8 mouse cellular contexts compared by ENCODE assay signal in the genomic region with DNA sequence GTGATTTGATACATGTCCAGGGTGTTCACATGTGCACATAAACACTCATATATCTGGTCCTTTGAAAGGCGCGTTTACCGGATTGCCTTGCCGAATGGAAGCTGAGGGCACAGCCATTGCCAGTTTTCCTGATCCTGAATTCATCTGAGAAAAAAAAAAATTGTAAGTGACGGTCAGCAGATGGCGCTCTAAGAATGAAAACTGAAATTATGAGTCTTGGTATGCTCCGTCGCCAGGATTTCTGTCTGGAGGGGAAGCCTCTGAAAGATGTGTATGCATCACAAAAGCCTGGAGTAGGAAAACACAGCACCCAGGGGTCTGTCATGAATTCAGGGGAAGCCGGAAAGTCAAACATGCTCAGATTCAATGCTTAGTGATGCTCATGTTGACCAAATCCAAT.
DNase-seq lines count a peak whose midpoint lies in the region; ATAC-seq lines count a peak whose summit lies in the region.

No protein-coding gene starts in this region.

- no peaks in the 10 kb centered on the region for H3K27me3 ChIP-seq in heart, embryonic 10.5 days (ENCODE audit: insufficient read depth, poor library complexity, severe bottlenecking)
- H3K27me3 ChIP-seq in forebrain, embryonic 16.5 days (replicated peaks; ENCODE audit: control insufficient read depth, insufficient read depth, low read length), result no peaks in the 10 kb centered on the region

- H3K36me3 ChIP-seq in heart, embryonic 10.5 days, result no peaks in the 10 kb centered on the region
- H3K36me3 ChIP-seq in forebrain, embryonic 16.5 days (ENCODE audit: control insufficient read depth, insufficient read depth), result no peaks in the 10 kb centered on the region

- H3K4me2 ChIP-seq in forebrain, embryonic 16.5 days (ENCODE audit: low read length), result no peak overlapping the region

- no peak overlapping the region for H3K27ac ChIP-seq in heart, embryonic 10.5 days
- H3K27ac ChIP-seq in forebrain, embryonic 16.5 days (ENCODE audit: low read length), result no peak overlapping the region

- ATAC-seq in forebrain, embryonic 16.5 days, result peak; percentile 52; the same call in 1 of the 2 replicates

- peaks cover 5% of the 10 kb centered on the region; the same call in 1 of the 2 replicates for H3K4me1 ChIP-seq in heart, embryonic 10.5 days
- H3K4me1 ChIP-seq in forebrain, embryonic 16.5 days (replicated peaks; ENCODE audit: control insufficient read depth, insufficient read depth, low read length), result 0 out of 2 replicates have a peak, but pooled peaks cover 2% of the 10 kb centered on the region

- H3K9me3 ChIP-seq in heart, embryonic 10.5 days, result no peaks in the 10 kb centered on the region
- no peaks in the 10 kb centered on the region for H3K9me3 ChIP-seq in forebrain, embryonic 16.5 days (ENCODE audit: control insufficient read depth, low read length)

- no peak overlapping the region for H3K4me3 ChIP-seq in heart, embryonic 10.5 days
- no peak overlapping the region for H3K4me3 ChIP-seq in forebrain, embryonic 16.5 days (replicated peaks; ENCODE audit: low read length)

- DNase-seq in heart, postnatal 10 days, result peak; percentile 55 to 76
- DNase-seq in heart, embryonic 10.5 days (ENCODE audit: low spot score), result no peak
- peak; percentile 28 for DNase-seq in CD4-positive helper T cell, adult 2 months (ENCODE audit: low read depth, low spot score)
- DNase-seq in c-Kit-positive CD71-negative TER-119-negative erythroid progenitor cells, embryonic 14.5 days (ENCODE audit: low read depth), result peak; percentile 50
- DNase-seq in left cerebral cortex, postnatal 14 days (ENCODE audit: low spot score in 2 of 2), result peak; percentile 76
- DNase-seq in neural tube, embryonic 10.5 days (ENCODE audit: extremely low spot score, low spot score), result peak; percentile 55
- no peak for DNase-seq in ovary, postnatal 36 days (ENCODE audit: low spot score)

- H3K9ac ChIP-seq in forebrain, embryonic 16.5 days (replicated peaks; ENCODE audit: low read depth, low read length), result no peak overlapping the region

- 20% methylated on average over 9 of the region's 9 CpGs for WGBS in heart, embryonic 10.5 days
- WGBS in forebrain, embryonic 16.5 days, result 9% methylated on average over 9 of the region's 9 CpGs

- intact Hi-C loops in heart, postnatal 10 days (cut with DNase I), result loop anchor here (1.0 to 10.0 kb wide), 3 partner anchors 281 to 374 kb away; no protein-coding TSS in a partner anchor
- intact Hi-C loops in left cerebral cortex, postnatal 14 days (cut with DNase I), result loop anchor here (2.0 to 10.0 kb wide), 3 partner anchors 277 to 841 kb away; partner anchors contain the start of gene Diras2

Comparison
In these comparisons a context has a peak if more than half of its experiments do, and no peak if none do; other contexts are left out.
1. DNase-seq: peak in heart, postnatal 10 days (2 of 2), CD4-positive helper T cell, adult 2 months (single experiment), c-Kit-positive CD71-negative TER-119-negative erythroid progenitor cells, embryonic 14.5 days (single experiment), left cerebral cortex, postnatal 14 days (2 of 2) and neural tube, embryonic 10.5 days (single experiment); none in heart, embryonic 10.5 days (single experiment) and ovary, postnatal 36 days (single experiment).